Mouse (Mus musculus) liver, embryonic 14.5 days (tissue): ENCODE data around the gene Tfpt. TPM values are rescaled to one million over a fixed set of nuclear protein-coding genes. Genes with fewer than 3 reads are reported as not detected.

ENCODE experiments used
- ATAC-seq: fragments of 200-750 bp; cut with Nextera tagmentation; 2 replicates; pipeline ENCODE4 v1.8.0; 2017; ENCODE audit warnings: moderate number of reproducible peaks, mild to moderate bottlenecking, moderate library complexity; ENCODE audit not compliant: insufficient read depth
- DNase-seq, 3 experiments: peaks; one replicate each; pipeline ENCODE4 v3.0.0-alpha.2; 2012 to 2013; ENCODE audit warnings: low read depth in 3 of 3, low spot score in 3 of 3
- H3K27ac ChIP-seq: fragments of 300-500 bp; sonication (generic); 2 replicates; pipeline ENCODE4 v1.5.1; 2014; ENCODE audit warnings: moderate library complexity, mild to moderate bottlenecking, control low read depth, inconsistent platforms
- H3K27me3 ChIP-seq: fragments of 300-500 bp; sonication (generic); 2 replicates; pipeline ENCODE4 v1.6.1; 2014; ENCODE audit warnings: mild to moderate bottlenecking, low read length, moderate library complexity; ENCODE audit not compliant: control insufficient read depth, insufficient read depth
- H3K36me3 ChIP-seq: fragments of 300-500 bp; sonication (generic); replicated peaks from 2 replicates; pipeline ENCODE4 v1.6.1; 2014; ENCODE audit warnings: low read depth; ENCODE audit not compliant: control insufficient read depth, insufficient read depth
- H3K4me1 ChIP-seq, 2 experiments: fragments of 200-500 bp in 1 of 2; fragments of 300-500 bp in 1 of 2; sonication (generic) in 1 of 2; replicated peaks; 2 replicates each; pipeline ENCODE4 v1.6.1; 2012 to 2014; ENCODE audit warnings: antibody characterized with exemption in 1 of 2, inconsistent platforms in 1 of 2, low read length in 1 of 2; ENCODE audit not compliant: control insufficient read depth in 2 of 2, insufficient read depth in 2 of 2
- H3K4me2 ChIP-seq: fragments of 300-500 bp; sonication (generic); 2 replicates; pipeline ENCODE4 v1.6.1; 2014; ENCODE audit warnings: low read depth, mild to moderate bottlenecking, control low read depth, moderate library complexity
- H3K4me3 ChIP-seq, 2 experiments: fragments of 200-500 bp in 1 of 2; fragments of 300-500 bp in 1 of 2; sonication (generic) in 1 of 2; 2 replicates each; pipeline ENCODE4 v1.5.1; 2012 to 2014; ENCODE audit warnings: low read depth in 2 of 2, low read length in 2 of 2, mild to moderate bottlenecking in 2 of 2, control low read depth in 1 of 2, inconsistent platforms in 1 of 2, moderate library complexity in 1 of 2; ENCODE audit not compliant: insufficient read depth in 1 of 2
- H3K9ac ChIP-seq: fragments of 300-500 bp; sonication (generic); replicated peaks from 2 replicates; pipeline ENCODE4 v1.6.1; 2014; ENCODE audit warnings: mild to moderate bottlenecking, control low read depth, moderate library complexity
- H3K9me3 ChIP-seq: fragments of 300-500 bp; sonication (generic); 2 replicates; pipeline ENCODE4 v1.6.1; 2016; ENCODE audit warnings: low read length, mixed read lengths; ENCODE audit not compliant: control insufficient read depth
- CTCF ChIP-seq: IDR thresholded peaks from 2 replicates; pipeline ENCODE4 v1.5.1; 2016; ENCODE audit warnings: antibody characterized with exemption, low read depth, control low read depth
- EP300 ChIP-seq: IDR thresholded peaks from 2 replicates; pipeline ENCODE4 v1.6.1; 2016; ENCODE audit warnings: antibody characterized with exemption, low read depth
- WGBS: fragments of 180-500 bp; shearing (Covaris S2); extraction: QIAGEN DNeasy Blood & Tissue Kit; methylation state at CpG from one replicate; pipeline ENCODE4 v1.1.7; 2014; ENCODE audit not compliant: insufficient replicate concordance; 5-methylcytosine and 5-hydroxymethylcytosine counted together
- polyA plus RNA-seq, 2 experiments: library from polyadenylated mRNA; depleted of rRNA in 1 of 2; stranded (reverse) in 1 of 2; unstranded in 1 of 2; fragments of >200 nt; fragmentation: Nextera tagmentation in 1 of 2; extraction: Ambion mirVana in 1 of 2; gene quantifications; 2 replicates each; pipeline versions ENCODE4 v1.2.1 to v1.2.3; 2012 to 2014

Gene Tfpt
- polyA plus RNA-seq (2012; rRNA removed): 6.4 and 10.7 TPM in 2 replicates
- 7.7 and 8.0 TPM in 2 replicates for polyA plus RNA-seq (2014; fragmentation: Nextera tagmentation; extraction: Ambion mirVana)

DNA sequence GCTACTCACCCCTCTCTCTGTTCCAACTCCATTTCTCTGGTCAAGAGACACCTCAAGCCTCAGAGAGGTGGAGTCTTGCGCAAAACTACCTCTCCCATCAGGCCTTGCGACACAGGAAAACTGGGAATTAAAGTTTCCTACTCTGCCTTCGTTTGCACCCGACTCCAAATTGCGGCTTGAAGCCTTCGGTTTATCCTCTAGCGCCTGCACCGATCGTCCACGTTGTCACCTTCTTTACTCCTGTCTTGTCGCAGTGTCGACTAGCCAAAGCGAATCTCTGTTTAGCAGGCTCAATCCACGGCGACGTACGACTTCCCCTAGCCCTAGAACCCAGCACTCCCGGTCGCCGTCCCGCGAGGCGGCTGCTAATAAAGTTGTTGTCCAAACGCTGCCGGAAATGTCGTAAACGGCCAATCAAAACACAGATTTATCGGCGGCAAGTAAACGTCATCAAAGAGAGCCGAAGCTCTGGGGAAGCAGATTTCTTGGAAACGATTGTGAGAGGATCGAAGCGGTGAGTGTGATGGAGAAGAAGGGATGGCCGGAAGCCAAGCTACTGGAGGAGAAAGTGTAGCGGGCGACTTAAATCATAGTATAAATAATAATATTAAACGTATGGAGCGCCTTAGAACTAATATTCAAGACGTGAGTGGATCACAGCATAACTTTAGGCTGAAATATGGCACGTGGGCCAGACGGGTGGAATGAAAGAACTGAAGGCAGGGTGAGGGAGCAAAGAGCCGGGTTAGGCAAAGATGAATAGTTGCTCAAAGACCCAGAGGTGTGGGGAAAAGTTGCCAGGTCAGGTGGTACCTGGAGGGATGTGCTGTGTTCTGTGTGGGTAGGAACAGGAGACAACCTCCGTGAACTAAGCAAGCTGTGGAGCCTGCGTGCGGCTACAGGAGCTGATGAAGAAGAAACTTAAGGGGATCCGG is at the start of gene Tfpt, which contains the start of gene Prpf31:
Tfpt (minus strand) TSS at position 387 of the 935 bp plus-strand sequence.
Prpf31 (plus strand) TSS at position 443 of the 935 bp plus-strand sequence.
- TF ChIP-seq CTCF (no peak), EP300 (peak; percentile 39; the same call in 1 of the 2 replicates)
- no peaks in the 10 kb centered on the region for H3K9me3 ChIP-seq
- peaks cover 18% of the 10 kb centered on the region for H3K36me3 ChIP-seq
- H3K4me2 ChIP-seq: peak within 1 kb of the TSS; percentile 95
- peak within 1 kb of the TSS; percentile 88 to 97 for H3K4me3 ChIP-seq
- ATAC-seq: peak; percentile 90
- DNase-seq: peak; percentile 93 to 97 (median 95)
- H3K27ac ChIP-seq: peak within 1 kb of the TSS; percentile 80
- under 1% methylated on average over 47 of the region's 47 CpGs for WGBS
- H3K9ac ChIP-seq: peak within 1 kb of the TSS; percentile 82
- H3K4me1 ChIP-seq: peaks cover 7 to 14% of the 10 kb centered on the region in 2 experiments; a peak in 2 of 4 replicates
- no peaks in the 10 kb centered on the region for H3K27me3 ChIP-seq

DNA sequence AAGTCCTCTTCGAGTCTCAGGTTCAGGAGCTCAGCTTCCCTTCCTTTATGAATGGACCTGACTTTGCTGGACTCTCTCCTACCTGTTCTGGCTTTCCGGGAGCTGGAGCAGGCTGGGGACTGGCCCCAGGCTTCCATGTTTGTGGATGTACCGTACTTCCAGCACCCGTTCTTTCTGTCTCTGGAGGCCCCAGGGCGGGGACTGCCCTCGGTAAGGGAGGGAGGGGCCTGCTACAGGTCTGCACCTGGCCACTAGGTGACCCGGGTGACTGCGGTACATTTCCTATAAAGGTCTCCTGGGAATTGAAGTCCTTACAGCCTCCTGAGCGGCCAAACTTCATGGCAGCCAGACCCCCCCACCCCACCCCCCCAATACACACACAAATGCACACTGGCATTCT is 47.6 kb upstream of the Tfpt start, which contains the start of gene Tmc4:
Tmc4 (minus strand) TSS at position 212 of the 400 bp plus-strand sequence.
- no peak within 1 kb of the TSS for H3K9ac ChIP-seq
- no peak within 1 kb of the TSS for H3K4me3 ChIP-seq
- H3K27ac ChIP-seq: no peak within 1 kb of the TSS
- no peaks in the 10 kb centered on the region for H3K4me1 ChIP-seq
- DNase-seq: no peak
- ATAC-seq: no peak
- no peaks in the 10 kb centered on the region for H3K36me3 ChIP-seq
- H3K27me3 ChIP-seq: no peaks in the 10 kb centered on the region
- 62% methylated on average over 9 of the region's 9 CpGs for WGBS
- no peak within 1 kb of the TSS for H3K4me2 ChIP-seq
- TF ChIP-seq EP300: no peak
- no peak for TF ChIP-seq CTCF
- H3K9me3 ChIP-seq: no peaks in the 10 kb centered on the region

DNA sequence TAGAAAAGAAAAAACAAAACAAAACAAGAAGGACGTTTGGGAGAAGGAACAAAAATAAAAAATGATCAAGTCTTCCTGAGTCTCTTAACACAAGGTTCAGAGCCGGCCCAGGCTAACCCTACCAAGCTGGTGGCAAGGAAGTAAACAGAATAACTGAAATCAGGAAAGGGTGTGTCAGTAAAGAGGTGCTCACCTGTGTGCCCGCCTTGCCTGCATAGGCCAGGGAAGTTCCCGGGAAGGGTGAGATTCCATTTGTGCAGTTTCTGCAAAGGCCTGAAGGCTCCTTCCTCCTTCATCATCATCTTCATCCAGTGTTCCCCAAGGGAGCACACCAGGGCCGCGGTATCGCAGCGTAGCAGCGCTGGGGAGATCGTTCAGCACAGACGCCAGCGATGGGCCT is 46.6 kb upstream of the Tfpt start:
- no peak overlapping the region for H3K9ac ChIP-seq
- no peak for DNase-seq
- H3K4me2 ChIP-seq: no peak overlapping the region
- no peak for ATAC-seq
- H3K4me1 ChIP-seq: no peaks in the 10 kb centered on the region
- no peak overlapping the region for H3K27ac ChIP-seq
- H3K36me3 ChIP-seq: no peaks in the 10 kb centered on the region
- H3K27me3 ChIP-seq: no peaks in the 10 kb centered on the region
- H3K4me3 ChIP-seq: no peak overlapping the region
- WGBS: 81% methylated on average over 12 of the region's 12 CpGs
- TF ChIP-seq EP300 (no peak), CTCF (no peak)
- no peaks in the 10 kb centered on the region for H3K9me3 ChIP-seq

DNA sequence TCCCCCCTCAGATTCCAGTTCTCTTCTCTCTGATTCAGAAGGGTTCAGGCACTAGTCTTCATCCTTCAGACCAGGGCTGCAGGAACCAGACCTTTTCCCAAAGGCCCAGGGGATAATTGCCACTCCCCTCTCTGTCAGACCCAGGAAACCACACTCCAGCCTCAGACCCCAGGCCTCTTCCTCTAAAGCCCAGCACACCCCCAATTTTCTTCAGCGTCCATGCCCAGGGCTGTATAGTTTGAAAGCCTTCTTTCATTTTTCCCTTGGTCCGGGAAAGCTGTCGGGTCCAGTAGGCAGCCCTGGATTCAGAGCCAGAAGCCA is 45.5 kb upstream of the Tfpt start:
- H3K4me2 ChIP-seq: no peak overlapping the region
- H3K4me3 ChIP-seq: no peak overlapping the region
- no peaks in the 10 kb centered on the region for H3K27me3 ChIP-seq
- DNase-seq (no peak), ATAC-seq (no peak)
- no peaks in the 10 kb centered on the region for H3K9me3 ChIP-seq
- H3K27ac ChIP-seq: no peak overlapping the region
- no peaks in the 10 kb centered on the region for H3K4me1 ChIP-seq
- H3K9ac ChIP-seq: no peak overlapping the region
- 57% methylated on average over 3 of the region's 3 CpGs for WGBS
- TF ChIP-seq EP300: no peak
- TF ChIP-seq CTCF: no peak
- H3K36me3 ChIP-seq: no peaks in the 10 kb centered on the region

DNA sequence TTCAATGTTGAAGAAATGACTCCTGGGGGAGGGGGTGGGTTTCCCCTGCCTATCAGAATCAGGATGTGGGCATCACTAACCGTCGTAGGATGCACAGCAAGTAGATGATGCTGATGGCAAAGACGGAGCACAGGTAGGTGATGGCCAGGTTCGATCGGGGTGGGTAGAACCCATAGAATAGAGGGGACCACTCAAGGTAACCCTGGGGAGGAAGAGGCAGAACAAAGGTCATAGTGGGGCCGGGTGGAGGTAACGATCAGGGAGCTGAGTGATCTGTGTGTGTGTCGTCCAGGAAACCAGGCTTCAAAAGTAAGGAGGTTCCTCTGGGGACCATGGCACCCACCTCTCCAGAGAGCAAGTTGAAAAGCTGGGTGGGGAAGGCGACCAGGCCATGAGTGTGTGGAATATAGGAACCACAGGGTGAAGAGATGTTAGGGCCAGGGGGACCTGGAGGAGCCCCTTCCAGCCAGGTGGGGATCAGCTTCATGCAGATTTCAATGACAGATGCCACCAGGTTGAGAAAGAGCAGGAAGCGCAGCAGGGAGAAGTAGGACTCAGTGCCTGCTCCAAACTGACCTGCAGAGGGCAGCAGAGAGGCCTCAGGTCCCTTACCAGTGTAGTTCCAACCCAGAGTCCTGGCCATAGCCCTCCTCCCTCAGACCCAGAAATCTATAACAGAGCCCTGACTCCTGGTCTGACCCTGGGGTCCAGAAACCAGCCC is 44.9 kb upstream of the Tfpt start:
- TF ChIP-seq EP300 (no peak), CTCF (peak; percentile 98)
- Histone ChIP-seq H3K9me3 (no peaks in the 10 kb centered on the region), H3K4me2 (no peak overlapping the region), H3K36me3 (no peaks in the 10 kb centered on the region), H3K27ac (no peak overlapping the region), H3K27me3 (no peaks in the 10 kb centered on the region), H3K4me3 (no peak overlapping the region), H3K9ac (no peak overlapping the region), H3K4me1 (no peaks in the 10 kb centered on the region)
- DNase-seq (peak; percentile 56 to 59 (median 57)), ATAC-seq (peak; percentile 80)
- 46% methylated on average over 10 of the region's 10 CpGs for WGBS
